Mouse (Mus musculus) activated CD4-positive, CD25-positive, alpha-beta regulatory T cell, adult 9 weeks (primary cell): ENCODE measurements around the gene Mup20. TPM values are rescaled to one million over a fixed set of nuclear protein-coding genes. Genes with fewer than 3 reads are reported as not detected.

Experiments used
- polyA plus RNA-seq: library from polyadenylated mRNA; unstranded; fragments of 100-300 nt; shearing (Covaris generic); gene quantifications from one replicate; pipeline ENCODE4 v1.2.1, GENCODE M21; 2017

Gene Mup20
- not detected for polyA plus RNA-seq

DNA sequence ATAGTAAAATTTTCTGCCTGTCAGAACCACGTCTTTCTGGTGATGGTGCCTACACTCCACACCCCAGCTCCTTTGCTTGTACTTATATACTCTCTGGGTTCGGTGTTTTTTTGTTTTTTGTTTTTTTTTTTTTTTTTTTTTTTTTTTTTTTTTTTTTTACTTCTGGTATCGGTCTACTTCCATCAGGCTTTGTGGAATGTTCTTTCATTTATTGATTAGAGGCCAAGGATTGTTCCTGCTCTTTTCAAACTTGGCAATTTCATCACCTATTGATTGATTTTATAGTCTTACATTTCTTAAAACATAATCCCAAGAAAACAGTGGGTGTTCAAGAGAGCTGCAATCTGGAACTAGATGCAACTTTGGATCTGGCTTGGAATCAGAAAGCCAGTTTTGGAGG is at the start of gene Mup20:
Gene Mup20, minus strand, starts transcription at position 101 of the 400 bp plus-strand sequence.

DNA sequence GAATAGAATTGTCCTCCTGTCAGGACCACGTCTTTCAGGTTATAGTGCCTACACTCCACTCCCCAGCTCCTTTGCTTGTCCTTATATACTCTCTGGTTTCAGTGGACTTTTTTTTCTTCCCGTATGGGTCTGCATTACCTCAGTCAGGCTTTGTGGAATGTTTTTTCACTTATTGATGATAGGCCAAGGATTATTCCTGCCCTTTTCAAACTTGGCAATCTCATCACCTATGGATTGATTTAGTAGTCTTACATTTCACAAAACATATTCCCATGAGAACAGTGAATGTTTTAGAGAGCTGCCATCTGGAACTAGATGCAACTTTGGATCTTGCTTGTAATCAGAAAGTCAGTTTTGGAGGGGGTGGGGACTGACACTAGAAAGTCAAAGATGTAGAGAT is 33.3 kb upstream of the Mup20 start, which contains the start of gene Mup3:
Gene Mup3, minus strand, starts transcription at position 102 of the 400 bp plus-strand sequence.

Other genes starting within 250 kb of the Mup20 start
- gene Mup5, start 218.9 kb downstream of the Mup20 start, polyA plus RNA-seq, result not detected
- gene Mup3, start 33.2 kb upstream of the Mup20 start, polyA plus RNA-seq, result not detected
- gene Mup21, start 96.7 kb upstream of the Mup20 start, polyA plus RNA-seq, result not detected
- gene Zfp37, start 176.9 kb upstream of the Mup20 start, polyA plus RNA-seq, result not detected
- 19.2 TPM for gene Slc31a2, start 208.4 kb upstream of the Mup20 start, polyA plus RNA-seq